Mouse (Mus musculus) embryonic facial prominence, embryonic 11.5 days (tissue): ENCODE data around the gene Abhd2. TPM values are rescaled to one million over a fixed set of nuclear protein-coding genes. Genes with fewer than 3 reads are reported as not detected.

Experiments used
- ATAC-seq: fragments of 200-750 bp; cut with Nextera tagmentation; replicated peaks from 2 replicates; pipeline ENCODE4 v1.8.0; 2017; ENCODE audit warnings: low read depth; ENCODE audit not compliant: insufficient number of reproducible peaks, low FRiP score, low TSS enrichment
- DNase-seq: peaks from one replicate; pipeline ENCODE4 v3.0.0-alpha.2; 2015; ENCODE audit warnings: low spot score
- H3K27ac ChIP-seq: fragments of 300-500 bp; sonication (generic); replicated peaks from 2 replicates; pipeline ENCODE4 v1.5.1; 2014; ENCODE audit warnings: mild to moderate bottlenecking, low read depth, low read length, control low read depth
- H3K27me3 ChIP-seq: fragments of 300-500 bp; sonication (generic); 2 replicates; pipeline ENCODE4 v1.6.1; 2014; ENCODE audit warnings: mild to moderate bottlenecking, low read length, moderate library complexity, mixed read lengths; ENCODE audit not compliant: control insufficient read depth, insufficient read depth
- H3K36me3 ChIP-seq: fragments of 300-500 bp; sonication (generic); replicated peaks from 2 replicates; pipeline ENCODE4 v1.6.1; 2014; ENCODE audit warnings: low read depth, mild to moderate bottlenecking, low read length, moderate library complexity, mixed read lengths; ENCODE audit not compliant: control insufficient read depth, insufficient read depth
- H3K4me1 ChIP-seq: fragments of 300-500 bp; sonication (generic); 2 replicates; pipeline ENCODE4 v1.6.1; 2014; ENCODE audit warnings: low read length, mixed read lengths; ENCODE audit not compliant: control insufficient read depth, insufficient read depth
- H3K4me2 ChIP-seq: fragments of 300-500 bp; sonication (generic); 2 replicates; pipeline ENCODE4 v1.6.1; 2014; ENCODE audit warnings: low read depth, mild to moderate bottlenecking, control low read depth, low read length, moderate library complexity
- H3K4me3 ChIP-seq: fragments of 300-500 bp; sonication (generic); 2 replicates; pipeline ENCODE4 v1.5.1; 2014; ENCODE audit warnings: low read depth, low read length, control low read depth
- H3K9ac ChIP-seq: fragments of 300-500 bp; sonication (generic); replicated peaks from 2 replicates; pipeline ENCODE4 v1.6.1; 2014; ENCODE audit warnings: mild to moderate bottlenecking, control low read depth, low read length
- H3K9me3 ChIP-seq: fragments of 300-500 bp; sonication (generic); replicated peaks from 2 replicates; pipeline ENCODE4 v1.6.1; 2016; ENCODE audit warnings: mild to moderate bottlenecking, low read length, inconsistent platforms, mixed read lengths; ENCODE audit not compliant: control insufficient read depth
- WGBS: fragments of 180-500 bp; shearing (Covaris S2); extraction: QIAGEN DNeasy Blood & Tissue Kit; methylation state at CpG from one replicate; pipeline ENCODE4 v1.1.7; 2014; 5-methylcytosine and 5-hydroxymethylcytosine counted together
- polyA plus RNA-seq: library from polyadenylated mRNA; unstranded; fragments of >200 nt; fragmentation: Nextera tagmentation; extraction: Ambion mirVana; gene quantifications from 2 replicates; pipeline ENCODE4 v1.2.1, GENCODE M21; 2014

Abhd2 gene
- polyA plus RNA-seq, 1 experiment from 2014 or later: 12.2 TPM

- 85% methylated on average over 10 of the region's 10 CpGs for WGBS
- Histone ChIP-seq H3K4me3 (no peak overlapping the region), H3K4me1 (no peaks in the 10 kb centered on the region), H3K9me3 (no peaks in the 10 kb centered on the region), H3K4me2 (no peak overlapping the region), H3K27ac (no peak overlapping the region), H3K27me3 (no peaks in the 10 kb centered on the region), H3K36me3 (no peaks in the 10 kb centered on the region), H3K9ac (no peak overlapping the region)
- ATAC-seq (no peak), DNase-seq (no peak)
These were observed 17.2 kb upstream of the Abhd2 start for GRCm38 (mm10) chr7:79255752-79256151.

GRCm38 (mm10) chr7:79256716-79257115 is 16.3 kb upstream of the Abhd2 start:
- Histone ChIP-seq H3K9me3 (no peaks in the 10 kb centered on the region), H3K4me3 (no peak overlapping the region), H3K27ac (no peak overlapping the region), H3K9ac (no peak overlapping the region), H3K36me3 (no peaks in the 10 kb centered on the region), H3K4me1 (no peaks in the 10 kb centered on the region), H3K27me3 (no peaks in the 10 kb centered on the region), H3K4me2 (no peak overlapping the region)
- DNase-seq (no peak), ATAC-seq (no peak)
- WGBS: 92% methylated on average over 4 of the region's 4 CpGs

GRCm38 (mm10) chr7:79258981-79259542 is 13.9 kb upstream of the Abhd2 start:
- no peak overlapping the region for H3K27ac ChIP-seq
- H3K9ac ChIP-seq: no peak overlapping the region
- DNase-seq (no peak), ATAC-seq (no peak)
- H3K4me3 ChIP-seq: no peak overlapping the region
- H3K4me2 ChIP-seq: no peak overlapping the region
- H3K4me1 ChIP-seq: no peaks in the 10 kb centered on the region
- H3K27me3 ChIP-seq: no peaks in the 10 kb centered on the region
- 86% methylated on average over 10 of the region's 10 CpGs for WGBS
- H3K9me3 ChIP-seq: no peaks in the 10 kb centered on the region
- H3K36me3 ChIP-seq: no peaks in the 10 kb centered on the region

GRCm38 (mm10) chr7:79262478-79262877 is 10.5 kb upstream of the Abhd2 start:
- DNase-seq (no peak), ATAC-seq (no peak)
- H3K36me3 ChIP-seq: no peaks in the 10 kb centered on the region
- H3K4me1 ChIP-seq: no peaks in the 10 kb centered on the region
- no peak overlapping the region for H3K4me3 ChIP-seq
- no peaks in the 10 kb centered on the region for H3K27me3 ChIP-seq
- H3K9ac ChIP-seq: no peak overlapping the region
- H3K27ac ChIP-seq: no peak overlapping the region
- H3K9me3 ChIP-seq: no peaks in the 10 kb centered on the region
- no peak overlapping the region; the same call in 1 of the 2 replicates for H3K4me2 ChIP-seq
- whole genome bisulfite sequencing: 65% methylated on average over 8 of the region's 8 CpGs

DNA sequence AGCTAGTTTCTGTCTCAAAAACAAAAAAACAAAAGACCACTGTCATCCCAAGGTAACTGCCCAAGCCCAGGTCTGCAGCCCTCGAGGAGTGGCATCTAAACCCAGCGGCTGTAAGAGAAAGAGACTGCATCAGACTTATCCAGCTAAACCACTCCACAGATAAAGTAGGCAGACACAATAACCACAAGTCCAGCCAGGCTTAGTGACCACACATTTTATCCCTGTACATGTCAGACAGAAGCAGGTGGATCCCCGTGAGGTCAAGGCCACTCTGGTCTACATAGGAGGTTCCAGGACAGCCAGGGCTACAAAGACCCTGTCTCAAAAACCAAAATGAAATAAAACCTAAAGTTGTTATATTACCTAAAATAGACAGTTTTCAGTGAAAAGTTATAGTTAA is 9.2 kb upstream of the Abhd2 start:
- no peaks in the 10 kb centered on the region for H3K36me3 ChIP-seq
- H3K9ac ChIP-seq: no peak overlapping the region
- H3K27ac ChIP-seq: no peak overlapping the region
- no peak overlapping the region for H3K4me2 ChIP-seq
- H3K4me3 ChIP-seq: no peak overlapping the region
- H3K4me1 ChIP-seq: no peaks in the 10 kb centered on the region
- no peak for DNase-seq
- H3K9me3 ChIP-seq: no peaks in the 10 kb centered on the region
- no peak for ATAC-seq
- no peaks in the 10 kb centered on the region for H3K27me3 ChIP-seq
- 93% methylated on average over 3 of the region's 3 CpGs for WGBS

DNA sequence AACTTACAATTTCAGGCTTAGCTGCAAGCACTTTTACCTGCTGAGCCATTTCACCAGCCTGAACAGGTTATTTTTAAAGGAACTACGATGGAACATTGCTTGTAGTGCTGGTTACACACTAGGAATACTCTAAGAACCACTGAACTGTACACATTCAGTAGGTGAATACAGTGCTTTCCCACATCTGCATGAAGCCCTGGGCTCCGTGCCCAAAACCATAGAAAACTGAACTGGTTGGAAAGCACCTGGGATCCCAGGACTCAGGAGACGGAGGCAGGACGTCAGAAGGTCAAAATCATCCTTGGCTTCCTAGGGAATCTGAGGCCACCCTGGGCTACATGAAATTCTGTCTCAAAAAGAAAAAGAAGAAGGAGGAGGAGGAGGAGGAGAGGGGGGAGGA is 6.8 kb upstream of the Abhd2 start:
- ATAC-seq: no peak
- Histone ChIP-seq H3K9ac (no peak overlapping the region), H3K4me1 (no peaks in the 10 kb centered on the region), H3K4me2 (no peak overlapping the region), H3K27ac (no peak overlapping the region), H3K36me3 (no peaks in the 10 kb centered on the region), H3K4me3 (no peak overlapping the region), H3K9me3 (no peaks in the 10 kb centered on the region), H3K27me3 (no peaks in the 10 kb centered on the region)
- WGBS: 74% methylated on average over 4 of the region's 4 CpGs
- no peak for DNase-seq

DNA sequence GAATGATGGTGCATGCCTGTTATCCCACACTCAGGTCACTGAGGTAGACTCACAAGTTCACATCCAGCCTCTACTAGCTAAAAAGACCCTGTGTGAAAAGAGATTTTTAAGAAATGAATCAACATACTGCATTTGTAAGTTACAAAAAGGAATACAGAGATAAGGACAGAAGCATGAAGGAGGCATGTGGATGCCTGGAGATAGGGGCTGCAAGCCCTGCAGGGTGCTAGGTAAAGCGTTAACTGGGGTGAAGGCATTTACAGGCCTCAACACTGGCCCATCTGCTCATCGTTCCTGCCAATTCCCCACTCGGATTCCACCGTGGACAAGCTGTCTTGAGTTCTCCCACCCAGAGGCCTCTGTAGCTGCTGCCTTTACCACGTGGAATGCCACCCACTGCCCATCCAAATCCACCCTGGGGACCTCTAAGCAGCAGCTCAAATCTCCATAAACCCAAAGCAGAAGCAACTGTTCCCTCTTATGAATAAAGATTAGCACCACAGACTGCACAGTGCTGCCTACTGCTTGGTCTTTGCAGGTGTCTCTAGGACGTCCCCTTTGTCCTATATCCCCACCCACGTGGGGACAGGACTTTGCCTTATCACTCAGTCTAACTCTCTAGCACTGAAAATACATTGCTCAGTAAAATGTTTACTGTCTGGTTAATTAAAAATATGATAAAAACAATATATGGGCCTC is 5.2 kb upstream of the Abhd2 start:
- Histone ChIP-seq H3K9me3 (no peaks in the 10 kb centered on the region), H3K4me1 (no peaks in the 10 kb centered on the region), H3K4me3 (no peak overlapping the region), H3K4me2 (no peak overlapping the region), H3K27me3 (no peaks in the 10 kb centered on the region), H3K27ac (no peak overlapping the region), H3K9ac (no peak overlapping the region), H3K36me3 (no peaks in the 10 kb centered on the region)
- no peak for ATAC-seq
- WGBS: 46% methylated on average over 7 of the region's 7 CpGs
- DNase-seq: no peak

GRCm38 (mm10) chr7:79268897-79269296 is 4.1 kb upstream of the Abhd2 start:
- Histone ChIP-seq H3K27ac (no peak overlapping the region), H3K27me3 (no peaks in the 10 kb centered on the region), H3K36me3 (no peaks in the 10 kb centered on the region), H3K9ac (no peak overlapping the region), H3K9me3 (no peaks in the 10 kb centered on the region), H3K4me3 (no peak overlapping the region), H3K4me1 (no peaks in the 10 kb centered on the region; the same call in 1 of the 2 replicates), H3K4me2 (no peak overlapping the region)
- 89% methylated on average over 8 of the region's 8 CpGs for WGBS
- DNase-seq (no peak), ATAC-seq (no peak)
